Mouse (Mus musculus) MEL (cell line): Measurements from ENCODE around the gene Itprip.

Experiments used
- CTCF ChIP-seq, 3 experiments: IDR thresholded peaks in 2 of 3; conservative IDR thresholded peaks in 1 of 3; 2 replicates each; pipeline ENCODE4 v1.5.1; 2011 to 2012; ENCODE audit warnings: low read length in 3 of 3, low read depth in 2 of 3, mild to moderate bottlenecking in 2 of 3, improper control_type of control experiment in 1 of 3, inconsistent platforms in 1 of 3, mixed read lengths in 1 of 3, moderate library complexity in 1 of 3; ENCODE audit not compliant: control insufficient read depth in 1 of 3, insufficient read depth in 1 of 3, poor library complexity in 1 of 3, severe bottlenecking in 1 of 3
- EP300 ChIP-seq, 2 experiments: IDR thresholded peaks; 2 replicates each; pipeline ENCODE4 v1.6.1; 2011; ENCODE audit warnings: improper control_type of control experiment in 2 of 2, low read length in 2 of 2, low read depth in 1 of 2, mild to moderate bottlenecking in 1 of 2
- ETS1 ChIP-seq: IDR thresholded peaks from 2 replicates; pipeline ENCODE4 v1.6.1; 2012; ENCODE audit warnings: low read depth, mild to moderate bottlenecking, inconsistent platforms, low read length, improper control_type of control experiment, moderate library complexity
- GATA1 ChIP-seq: IDR thresholded peaks from 2 replicates; pipeline ENCODE4 v1.6.1; 2011; ENCODE audit warnings: low read depth, low read length, improper control_type of control experiment
- KAT2A ChIP-seq: conservative IDR thresholded peaks from 2 replicates; pipeline ENCODE4 v1.6.1; 2012; ENCODE audit warnings: low read depth, low read length, improper control_type of control experiment, inconsistent platforms
- MAZ ChIP-seq: IDR thresholded peaks from 2 replicates; pipeline ENCODE4 v1.6.1; 2012; ENCODE audit warnings: low read depth, mild to moderate bottlenecking, inconsistent platforms, low read length, improper control_type of control experiment
- POLR2A ChIP-seq, 2 experiments: IDR thresholded peaks; 2 replicates each; pipeline ENCODE4 v1.6.1; 2011 to 2012; ENCODE audit warnings: low read length in 2 of 2, mild to moderate bottlenecking in 2 of 2, control low read depth in 1 of 2, improper control_type of control experiment in 1 of 2, low read depth in 1 of 2, moderate library complexity in 1 of 2; ENCODE audit not compliant: control insufficient read depth in 1 of 2, insufficient read depth in 1 of 2, poor library complexity in 1 of 2
- POLR2AphosphoS2 ChIP-seq: IDR thresholded peaks from 2 replicates; pipeline ENCODE4 v1.6.1; 2011; ENCODE audit warnings: low read length, improper control_type of control experiment
- TBP ChIP-seq: IDR thresholded peaks from 2 replicates; pipeline ENCODE4 v1.8.0; 2011; ENCODE audit warnings: low read depth, low read length, improper control_type of control experiment
- ZNF384 ChIP-seq: IDR thresholded peaks from 2 replicates; pipeline ENCODE4 v1.6.1; 2012; ENCODE audit warnings: low read depth, mild to moderate bottlenecking, inconsistent platforms, low read length, improper control_type of control experiment

- no peak for TF ChIP-seq CTCF (IDR thresholded peaks at IDR 0.05 in 2 of 3, conservative IDR thresholded peaks at IDR 0.05 in 1 of 3; ENCODE audit: control insufficient read depth in 1 of 3, insufficient read depth in 1 of 3, low read depth in 2 of 3, low read length in 3 of 3, poor library complexity in 1 of 3, severe bottlenecking in 1 of 3)
- TF ChIP-seq MAZ: no peak
- TF ChIP-seq TBP: no peak
- no peak for TF ChIP-seq ETS1
- no peak for TF ChIP-seq EP300 (IDR thresholded peaks at IDR 0.05; ENCODE audit: low read depth in 1 of 2, low read length in 2 of 2)
- no peak for TF ChIP-seq POLR2A (IDR thresholded peaks at IDR 0.05; ENCODE audit: control insufficient read depth in 1 of 2, insufficient read depth in 1 of 2, low read depth in 1 of 2, low read length in 2 of 2, poor library complexity in 1 of 2)
- TF ChIP-seq POLR2AphosphoS2: no peak
- TF ChIP-seq KAT2A: no peak
- TF ChIP-seq GATA1: no peak
- TF ChIP-seq ZNF384: no peak
These were observed 17.4 kb upstream of the Itprip start for GRCm38 (mm10) chr19:47936490-47936889.
